Mouse (Mus musculus) kidney, postnatal 0 days (tissue): ENCODE results near the gene Prkn. TPM values are rescaled to one million over a fixed set of nuclear protein-coding genes. Genes with fewer than 3 reads are reported as not detected.

ENCODE experiments used
- ATAC-seq: fragments of 200-750 bp; cut with Nextera tagmentation; replicated peaks from 2 replicates; pipeline ENCODE4 v1.8.0; 2017; ENCODE audit warnings: low read depth, moderate number of reproducible peaks, moderate TSS enrichment, moderate library complexity; ENCODE audit not compliant: low FRiP score
- DNase-seq: peaks from one replicate; pipeline ENCODE4 v3.0.0-alpha.2; 2016; ENCODE audit warnings: low spot score
- H3K27ac ChIP-seq: fragments of 300-500 bp; sonication (generic); 2 replicates; pipeline ENCODE4 v1.5.1; 2014; ENCODE audit warnings: mild to moderate bottlenecking
- H3K27me3 ChIP-seq: fragments of 300-500 bp; sonication (generic); 2 replicates; pipeline ENCODE4 v1.6.1; 2014; ENCODE audit warnings: low read length, mixed read lengths; ENCODE audit not compliant: insufficient read depth
- H3K36me3 ChIP-seq: fragments of 300-500 bp; sonication (generic); 2 replicates; pipeline ENCODE4 v1.6.1; 2014; ENCODE audit warnings: low read length, mixed read lengths; ENCODE audit not compliant: insufficient read depth
- H3K4me1 ChIP-seq: fragments of 300-500 bp; sonication (generic); replicated peaks from 2 replicates; pipeline ENCODE4 v1.6.1; 2014; ENCODE audit warnings: antibody characterized with exemption, low read length, mixed read lengths; ENCODE audit not compliant: insufficient read depth
- H3K4me2 ChIP-seq: fragments of 300-500 bp; sonication (generic); 2 replicates; pipeline ENCODE4 v1.6.1; 2014; ENCODE audit warnings: mild to moderate bottlenecking, low read length, moderate library complexity, mixed read lengths
- H3K4me3 ChIP-seq: fragments of 300-500 bp; sonication (generic); replicated peaks from 2 replicates; pipeline ENCODE4 v1.5.1; 2014; ENCODE audit warnings: low read depth, low read length
- H3K9ac ChIP-seq: fragments of 300-500 bp; sonication (generic); 2 replicates; pipeline ENCODE4 v1.6.1; 2014; ENCODE audit warnings: low read depth, low read length
- H3K9me3 ChIP-seq: fragments of 300-500 bp; sonication (generic); replicated peaks from 2 replicates; pipeline ENCODE4 v1.6.1; 2016; ENCODE audit warnings: low read length, inconsistent platforms, mixed read lengths
- CTCF ChIP-seq: IDR thresholded peaks from 2 replicates; pipeline ENCODE4 v1.5.1; 2016; ENCODE audit warnings: antibody characterized with exemption, low read depth, mild to moderate bottlenecking, moderate library complexity
- WGBS: fragments of 180-500 bp; shearing (Covaris S2); extraction: QIAGEN DNeasy Blood & Tissue Kit; methylation state at CpG from one replicate; pipeline ENCODE4 v1.1.7; 2014; 5-methylcytosine and 5-hydroxymethylcytosine counted together
- polyA plus RNA-seq: library from polyadenylated mRNA; unstranded; fragments of >200 nt; fragmentation: Nextera tagmentation; extraction: Ambion mirVana; gene quantifications from 2 replicates; pipeline ENCODE4 v1.2.1, GENCODE M21; 2015

Gene Prkn
- polyA plus RNA-seq, 1 experiment from 2014 or later: 3.6 TPM

DNA sequence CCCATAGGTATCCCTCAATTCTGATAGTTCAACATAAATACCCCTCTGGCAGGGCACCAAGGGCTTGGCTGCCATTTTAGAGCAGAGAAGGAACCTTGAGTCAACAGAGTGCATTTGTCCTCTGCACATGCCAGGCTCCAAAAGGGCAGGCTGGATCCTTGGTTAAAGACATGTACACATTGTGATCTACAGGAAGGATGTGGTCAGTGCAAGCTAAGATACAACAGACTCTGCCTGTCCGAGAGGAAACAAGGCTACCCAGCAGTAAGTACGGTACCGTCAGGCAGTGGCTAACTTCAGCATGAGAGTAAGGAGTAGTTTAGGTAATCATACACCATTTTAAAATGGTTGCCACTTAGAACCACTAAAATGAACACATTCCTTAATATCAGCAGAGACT is 884.0 kb downstream of the Prkn start:
- ATAC-seq (no peak), DNase-seq (no peak)
- Histone ChIP-seq H3K9ac (no peak overlapping the region), H3K36me3 (no peaks in the 10 kb centered on the region), H3K4me2 (no peak overlapping the region), H3K27me3 (no peaks in the 10 kb centered on the region), H3K4me1 (no peaks in the 10 kb centered on the region), H3K27ac (no peak overlapping the region), H3K4me3 (no peak overlapping the region), H3K9me3 (no peaks in the 10 kb centered on the region)
- 81% methylated on average over 3 of the region's 3 CpGs for WGBS
- TF ChIP-seq CTCF: no peak

DNA sequence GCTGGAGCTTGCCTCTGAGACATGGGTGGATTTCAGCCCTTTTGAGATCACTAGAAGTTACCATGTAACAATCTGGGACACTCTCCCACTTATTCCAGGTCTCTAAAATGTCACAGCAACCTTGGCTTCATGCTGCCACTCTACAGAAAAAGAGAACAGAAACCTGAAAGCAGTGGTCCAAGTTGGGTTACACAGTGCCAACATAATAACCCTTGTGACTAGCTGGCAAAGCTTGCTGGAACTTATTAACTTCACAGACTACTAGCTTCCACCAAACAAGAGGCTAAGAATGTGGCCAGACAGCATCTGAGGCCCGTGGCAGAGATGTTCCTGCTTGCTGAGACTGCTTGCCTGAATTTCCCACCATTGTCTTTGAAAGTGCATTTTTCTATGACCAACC is 886.9 kb downstream of the Prkn start:
- ATAC-seq (no peak), DNase-seq (no peak)
- H3K4me3 ChIP-seq: no peak overlapping the region
- no peaks in the 10 kb centered on the region for H3K4me1 ChIP-seq
- H3K9me3 ChIP-seq: no peaks in the 10 kb centered on the region
- no peak overlapping the region for H3K27ac ChIP-seq
- TF ChIP-seq CTCF: no peak
- no peaks in the 10 kb centered on the region for H3K36me3 ChIP-seq
- no peak overlapping the region for H3K9ac ChIP-seq
- WGBS: 25% methylated on average over 1 of the region's 1 CpGs
- H3K27me3 ChIP-seq: no peaks in the 10 kb centered on the region
- no peak overlapping the region for H3K4me2 ChIP-seq

DNA sequence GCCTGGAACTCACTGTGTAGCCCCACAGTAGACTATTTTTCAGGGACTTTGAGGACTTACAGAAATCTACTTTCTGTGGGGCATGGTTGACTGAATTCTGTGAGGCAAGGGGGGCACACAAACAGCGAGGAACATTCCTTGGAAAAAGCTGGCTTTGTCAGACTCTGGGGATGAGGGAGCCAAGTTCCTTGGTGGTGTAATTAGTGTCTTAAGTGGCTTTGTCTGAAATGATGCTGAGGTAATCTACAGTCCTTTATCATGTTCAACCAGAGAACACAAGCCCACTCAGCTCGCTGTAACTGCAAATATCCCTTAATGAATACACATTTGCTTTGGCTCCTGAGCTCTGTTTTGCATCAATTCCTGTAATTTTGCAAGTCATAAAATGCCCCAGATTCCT is 888.1 kb downstream of the Prkn start:
- no peak for TF ChIP-seq CTCF
- no peaks in the 10 kb centered on the region for H3K4me1 ChIP-seq
- DNase-seq (no peak), ATAC-seq (no peak)
- no peak overlapping the region for H3K9ac ChIP-seq
- H3K4me3 ChIP-seq: no peak overlapping the region
- H3K27ac ChIP-seq: no peak overlapping the region
- 70% methylated on average over 2 of the region's 2 CpGs for WGBS
- no peaks in the 10 kb centered on the region for H3K9me3 ChIP-seq
- no peaks in the 10 kb centered on the region for H3K36me3 ChIP-seq
- H3K4me2 ChIP-seq: no peak overlapping the region
- H3K27me3 ChIP-seq: no peaks in the 10 kb centered on the region

GRCm38 (mm10) chr17:11730656-11731594 is 890.7 kb downstream of the Prkn start:
- 73% methylated on average over 12 of the region's 12 CpGs for WGBS
- no peaks in the 10 kb centered on the region for H3K4me1 ChIP-seq

DNA sequence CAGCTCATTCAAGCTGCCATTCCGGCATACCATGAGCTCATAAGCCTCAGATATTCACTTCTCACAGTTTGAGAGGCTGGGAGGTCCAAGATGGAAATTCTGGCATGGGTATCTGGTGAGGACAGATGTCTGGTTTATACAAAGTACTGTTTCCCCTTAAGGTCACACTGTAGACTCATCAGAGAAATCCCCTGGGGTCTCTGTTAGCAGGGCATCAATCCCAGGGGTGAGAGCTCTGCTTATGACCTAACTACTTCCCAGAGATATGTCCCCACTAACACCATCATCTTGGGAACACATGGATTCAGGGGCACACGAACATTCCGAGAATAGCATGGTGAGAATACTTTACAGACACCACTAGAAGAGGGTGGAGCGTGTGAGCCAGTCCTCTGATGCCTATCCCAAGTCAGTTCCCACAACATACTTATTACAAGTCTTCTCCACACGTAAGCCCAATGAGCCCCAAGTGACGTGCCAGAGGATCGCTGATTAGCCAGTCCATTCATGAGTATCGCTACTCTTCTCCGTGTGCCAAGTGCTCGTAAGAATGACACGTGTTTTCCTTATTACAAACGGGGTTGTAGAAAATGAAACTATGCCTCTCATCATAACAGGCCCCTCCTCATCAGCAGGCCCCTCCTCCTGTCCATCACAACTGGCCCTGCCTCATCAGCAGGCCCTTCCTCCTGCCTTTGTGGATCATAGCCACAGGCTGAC is 895.1 kb downstream of the Prkn start:
- Histone ChIP-seq H3K9ac (no peak overlapping the region), H3K4me3 (no peak overlapping the region), H3K27ac (no peak overlapping the region), H3K9me3 (no peaks in the 10 kb centered on the region), H3K4me2 (no peak overlapping the region), H3K36me3 (no peaks in the 10 kb centered on the region), H3K27me3 (no peaks in the 10 kb centered on the region), H3K4me1 (no peaks in the 10 kb centered on the region)
- DNase-seq (no peak), ATAC-seq (no peak)
- no peak for TF ChIP-seq CTCF
- WGBS: 92% methylated on average over 12 of the region's 12 CpGs

More at GRCm38 (mm10) chr17:11730656-11731594, 890.7 kb downstream of the Prkn start:
- no peak for ATAC-seq
- no peaks in the 10 kb centered on the region for H3K27me3 ChIP-seq
- DNase-seq: no peak
- no peak for TF ChIP-seq CTCF
- H3K9me3 ChIP-seq: no peaks in the 10 kb centered on the region
- no peaks in the 10 kb centered on the region for H3K36me3 ChIP-seq
- H3K27ac ChIP-seq: no peak overlapping the region
- no peak overlapping the region for H3K4me3 ChIP-seq
- no peak overlapping the region for H3K9ac ChIP-seq
- H3K4me2 ChIP-seq: no peak overlapping the region

- no peaks in the 10 kb centered on the region for H3K4me1 ChIP-seq
- no peak for DNase-seq
- no peak overlapping the region for H3K27ac ChIP-seq
- H3K36me3 ChIP-seq: no peaks in the 10 kb centered on the region
- WGBS: 49% methylated on average over 3 of the region's 3 CpGs
- H3K4me2 ChIP-seq: no peak overlapping the region
- no peak for ATAC-seq
- no peak overlapping the region for H3K9ac ChIP-seq
- H3K9me3 ChIP-seq: no peaks in the 10 kb centered on the region
- no peak for TF ChIP-seq CTCF
- no peaks in the 10 kb centered on the region for H3K27me3 ChIP-seq
- H3K4me3 ChIP-seq: no peak overlapping the region
These were observed 896.3 kb downstream of the Prkn start for GRCm38 (mm10) chr17:11736531-11736930.
